Mouse (Mus musculus) adrenal gland, postnatal 14 days (tissue): ENCODE results near the gene Amer2. TPM values are rescaled to one million over a fixed set of nuclear protein-coding genes. Genes with fewer than 3 reads are reported as not detected.

Experiments
- total RNA-seq: library from RNA; stranded (reverse); gene quantifications from 2 replicates; pipeline ENCODE4 v1.2.3, GENCODE M21; 2021

Amer2 gene
- total RNA-seq, 1 experiment from 2014 or later = 3.0 TPM

Other genes starting within 250 kb of the Amer2 start
- gene Atp8a2, start 176.1 kb upstream of the Amer2 start, total RNA-seq = 0.82 and 2.3 TPM in 2 replicates
- not detected in 2 replicates for gene Nupl1, start 121.8 kb upstream of the Amer2 start, total RNA-seq
- 37.7 and 38.6 TPM in 2 replicates for gene Gm49336, start 121.8 kb upstream of the Amer2 start, total RNA-seq
- gene Mtmr6, start 108.0 kb upstream of the Amer2 start, total RNA-seq = 39.1 and 46.0 TPM in 2 replicates